Mouse (Mus musculus) frontal cortex, postnatal 10 days (tissue): ENCODE data around the gene Zfp606.

Experiments used
- DNase-seq, 2 experiments: peaks; one replicate each; pipeline ENCODE4 v3.0.0; 2022; ENCODE audit warnings: low spot score in 2 of 2, mixed read lengths in 1 of 2

Gene Zfp606

DNA sequence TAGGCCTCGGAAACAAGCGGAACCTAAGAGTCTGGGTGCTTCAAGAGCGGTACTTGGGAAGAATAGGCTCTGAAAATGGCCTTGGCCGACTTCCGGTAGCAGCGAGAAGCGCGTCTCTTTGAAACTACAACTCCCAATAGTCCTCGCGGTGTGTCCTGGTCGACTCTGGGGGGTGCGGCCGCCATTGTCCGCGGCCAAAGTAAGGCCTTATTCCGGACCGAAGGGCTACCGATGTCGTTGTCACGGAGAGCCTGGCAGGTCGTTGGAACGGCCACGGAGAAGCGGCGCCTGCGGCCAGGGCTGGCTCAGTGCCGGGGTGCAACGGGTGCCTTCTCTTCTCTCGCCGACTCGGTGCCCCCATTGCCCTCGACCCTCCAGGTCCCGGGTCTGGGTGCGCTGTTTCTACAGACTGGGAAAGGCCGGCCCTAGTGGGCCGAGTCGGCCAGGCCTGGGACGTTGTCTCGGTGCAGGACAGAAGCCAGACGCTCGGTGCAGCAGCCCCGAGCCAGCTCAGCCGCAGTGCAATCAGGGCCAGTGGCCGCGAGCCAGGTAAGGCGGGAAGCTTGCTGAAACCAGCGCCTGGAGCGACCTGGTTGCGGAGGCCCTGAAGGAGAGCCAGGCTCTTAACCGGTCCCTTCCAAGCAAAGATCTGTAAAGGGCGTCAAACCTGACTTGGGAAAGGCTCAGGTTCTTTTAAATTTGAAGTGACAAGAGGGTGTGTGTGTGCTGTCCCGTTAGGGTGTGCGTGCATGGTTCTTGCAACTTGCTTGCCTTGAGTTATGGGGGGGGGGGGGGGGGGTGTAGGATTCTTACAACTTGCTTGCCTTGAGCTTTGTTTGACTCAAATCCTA lies at the start of gene Zfp606:
Gene Zfp606, plus strand, starts transcription at position 136 of the 851 bp plus-strand sequence.
- DNase-seq = peak; percentile 84 to 85

DNA sequence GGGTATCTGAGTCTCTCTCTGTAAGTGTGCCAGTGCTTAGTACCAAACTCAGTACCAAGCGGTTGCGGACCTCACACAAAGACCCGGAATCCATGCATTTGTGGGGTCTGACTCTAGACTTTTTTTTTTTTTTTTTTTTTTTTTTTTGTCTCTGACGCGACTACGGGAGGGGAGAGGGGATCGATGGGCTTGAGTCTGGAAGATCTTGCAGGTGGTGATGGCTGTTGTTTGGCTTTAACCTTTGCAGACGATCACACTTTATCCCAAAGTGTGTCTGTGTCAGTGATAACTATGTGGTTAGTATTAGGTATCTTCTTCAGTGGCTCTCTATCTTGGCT lies 885 bp downstream of the Zfp606 start:
- no peak for DNase-seq

DNA sequence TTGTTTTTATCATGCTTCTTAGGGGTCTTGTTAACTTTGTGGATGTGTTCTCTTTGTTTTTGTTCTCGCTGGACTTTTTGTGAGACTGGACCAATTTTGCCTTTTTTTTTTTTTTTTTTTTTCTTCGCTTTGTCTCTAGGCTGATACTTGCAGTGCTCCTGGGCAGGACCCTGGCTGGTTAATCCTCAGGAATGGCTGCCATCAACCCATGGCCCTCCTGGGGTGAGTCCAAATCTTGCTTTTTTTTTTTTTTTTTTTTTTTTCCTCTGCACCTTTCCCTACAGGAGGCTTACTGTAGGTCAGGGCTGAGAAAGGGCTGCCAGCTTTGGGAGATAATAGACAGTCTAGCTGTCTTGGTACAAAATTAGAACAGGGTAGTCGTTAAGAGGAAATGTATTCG lies 1.4 kb downstream of the Zfp606 start:
- no peak for DNase-seq

DNA sequence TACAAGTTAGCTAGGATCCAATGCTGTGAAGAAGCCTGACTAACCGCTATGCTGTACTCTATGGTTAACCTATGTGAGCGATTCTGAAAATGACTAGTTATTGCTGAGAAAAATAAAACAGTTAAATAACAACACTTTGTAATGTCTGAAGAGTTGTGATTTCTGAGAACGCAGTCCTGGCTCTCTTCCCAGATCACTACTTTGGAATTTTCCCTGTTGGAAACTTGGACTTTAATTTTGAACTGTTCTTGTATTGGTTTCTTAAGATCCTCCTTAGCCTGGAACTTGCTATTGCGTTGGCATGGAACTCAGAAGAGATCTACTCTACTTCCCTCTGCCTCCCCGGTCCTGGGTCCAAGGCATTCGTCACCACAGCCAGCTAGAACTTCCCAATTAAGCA lies 5.7 kb downstream of the Zfp606 start:
- no peak for DNase-seq

DNA sequence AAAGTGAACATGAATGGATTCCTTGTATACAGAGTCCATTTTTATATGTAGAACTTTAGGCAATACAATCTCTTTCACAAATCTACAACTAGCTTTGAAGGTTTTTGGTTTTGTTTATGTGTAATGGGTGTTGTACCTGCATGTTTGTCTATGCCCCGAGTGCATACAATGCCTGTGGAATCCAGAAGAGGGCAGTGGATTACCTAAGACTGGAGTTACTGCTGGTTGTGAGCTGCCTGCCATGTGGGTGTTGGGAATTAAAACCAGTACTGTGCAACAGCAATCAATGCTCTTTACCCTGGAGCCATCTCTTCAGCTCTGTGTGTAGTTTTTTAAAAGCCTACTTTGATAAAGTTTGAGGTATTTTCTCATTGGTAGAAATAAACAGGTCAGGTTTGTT lies 7.9 kb downstream of the Zfp606 start:
- DNase-seq = no peak

DNA sequence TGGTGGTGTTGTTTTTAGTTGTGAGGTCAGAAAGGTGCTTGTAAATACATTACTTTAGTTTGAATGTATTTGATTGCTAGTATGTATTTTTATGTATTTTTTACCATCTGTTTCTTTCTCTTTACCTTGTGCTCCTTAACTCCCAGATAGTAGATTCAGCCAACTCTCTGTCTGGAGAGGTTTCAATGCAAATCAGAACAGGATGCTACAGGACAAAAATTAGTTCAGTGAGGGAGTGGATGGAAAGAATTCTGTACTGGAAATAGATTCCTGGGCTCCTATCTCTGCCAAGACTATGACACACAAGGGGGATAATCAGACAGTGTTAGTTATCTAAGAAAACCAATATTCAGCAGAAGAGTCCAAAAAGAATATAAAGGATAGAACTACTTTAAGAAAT lies 8.6 kb downstream of the Zfp606 start:
- DNase-seq = no peak

DNA sequence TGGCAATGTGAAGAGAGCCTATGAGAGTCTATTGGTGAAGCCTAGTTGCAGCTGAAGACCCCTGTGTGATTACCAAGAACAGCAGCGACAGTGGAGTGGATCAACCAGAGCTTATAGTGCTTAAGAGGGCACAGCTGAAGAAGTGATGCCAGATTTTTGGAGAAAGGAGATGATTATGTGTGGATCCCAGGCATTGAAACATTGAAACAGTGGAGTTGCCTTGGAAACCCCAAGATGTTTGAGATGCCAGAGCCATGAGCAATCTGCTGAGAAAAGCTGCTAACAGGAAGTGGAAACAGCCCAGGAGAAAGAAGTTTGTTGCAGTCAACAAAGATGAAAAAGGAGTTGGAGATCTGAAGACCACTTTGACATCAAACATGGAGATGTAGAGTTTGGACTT lies 32.8 kb downstream of the Zfp606 start:
- no peak for DNase-seq

DNA sequence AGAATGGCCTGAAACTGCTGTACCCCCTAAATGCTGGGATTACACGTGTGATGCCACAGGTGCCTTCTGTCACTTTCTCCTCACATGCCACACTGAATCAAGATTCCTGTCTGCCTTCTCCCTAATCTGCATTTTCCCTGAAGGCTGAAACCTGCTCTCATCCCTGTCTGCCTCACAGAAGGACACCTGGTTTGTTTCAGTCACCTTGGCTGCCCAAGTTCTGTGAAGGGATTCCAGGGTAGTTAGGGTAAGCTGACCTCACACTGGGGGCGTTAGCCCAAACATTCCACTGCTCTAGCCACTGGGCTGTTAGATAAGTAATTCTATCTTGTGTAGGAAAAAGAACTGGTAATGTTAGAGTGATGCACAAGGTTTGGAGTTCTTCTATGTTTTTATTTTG lies 34.1 kb downstream of the Zfp606 start, which contains the start of gene 2900092C05Rik:
Gene 2900092C05Rik, plus strand, starts transcription at position 301 of the 400 bp plus-strand sequence.
- DNase-seq = no peak
